Mouse (Mus musculus) urinary bladder, postnatal 25 days (tissue): ENCODE measurements around the gene Olfr979.
"Not testable (repeated sequence)": the region's sequence is repeated elsewhere in the genome, so short reads cannot be mapped to it uniquely, and the experiment has no call there.

Experiments
- DNase-seq: peaks from one replicate; pipeline ENCODE4 v3.0.0; 2022; ENCODE audit warnings: low spot score

The Olfr979 gene

GRCm38 (mm10) chr9:40003365-40003764 is at the start of gene Olfr979:
TSS of gene Olfr979 (minus strand) at chr9:40003465.
- DNase-seq: no peak

- DNase-seq: no peak
These were observed 46.9 kb upstream of the Olfr979 start for GRCm38 (mm10) chr9:40050138-40050537.

GRCm38 (mm10) chr9:40021164-40021563 is 17.9 kb upstream of the Olfr979 start, which contains the start of gene Olfr981:
TSS of gene Olfr981 (plus strand) at chr9:40021464.
- no peak for DNase-seq

- DNase-seq: no peak
These were observed 6.2 kb upstream of the Olfr979 start, which contains the start of gene Olfr980 for GRCm38 (mm10) chr9:40009482-40009881. TSS of gene Olfr980 (minus strand) at chr9:40009582.

GRCm38 (mm10) chr9:39991813-39992212 is 11.5 kb downstream of the Olfr979 start, which contains the start of gene Olfr978:
TSS of gene Olfr978 (plus strand) at chr9:39992113.
- DNase-seq: no peak

GRCm38 (mm10) chr9:39976581-39977145 is 26.6 kb downstream of the Olfr979 start:
- DNase-seq: not testable (repeated sequence)

- DNase-seq: not testable (repeated sequence)
These were observed 42.2 kb downstream of the Olfr979 start, which contains the start of gene Olfr976 for GRCm38 (mm10) chr9:39961033-39961432. TSS of gene Olfr976 (minus strand) at chr9:39961133.

- DNase-seq: no peak
These were observed 51.3 kb downstream of the Olfr979 start, which contains the start of gene Olfr975 for GRCm38 (mm10) chr9:39951946-39952345. TSS of gene Olfr975 (minus strand) at chr9:39952046.
